Mouse (Mus musculus): ENCODE data around the gene Tatdn3. TPM values are rescaled to one million over a fixed set of nuclear protein-coding genes. Genes with fewer than 3 reads are reported as not detected.
"Not testable (repeated sequence)": the region's sequence is repeated elsewhere in the genome, so short reads cannot be mapped to it uniquely, and the experiment has no call there.

Tatdn3 gene
- total RNA-seq, 2 experiments from 2014 or later = 4.0 to 9.3 TPM

- no peak for ATAC-seq (replicated peaks; ENCODE audit: poor library complexity, severe bottlenecking)
Measured at GRCm38 (mm10) chr1:191037999-191038398, 24.7 kb downstream of the Tatdn3 start.

- ATAC-seq (replicated peaks; ENCODE audit: poor library complexity, severe bottlenecking) = no peak
Measured at GRCm38 (mm10) chr1:191036554-191037334, 26.0 kb downstream of the Tatdn3 start, which contains the start of gene Spata45. Spata45 (plus strand) TSS chr1:191036639.

GRCm38 (mm10) chr1:191035649-191036048 lies 27.1 kb downstream of the Tatdn3 start:
- ATAC-seq (replicated peaks; ENCODE audit: poor library complexity, severe bottlenecking) = no peak; the same call in 1 of the 2 replicates

GRCm38 (mm10) chr1:191030922-191031425 lies 31.8 kb downstream of the Tatdn3 start:
- ATAC-seq (replicated peaks; ENCODE audit: poor library complexity, severe bottlenecking) = not testable (repeated sequence)

- no peak for ATAC-seq (replicated peaks; ENCODE audit: poor library complexity, severe bottlenecking)
Measured at GRCm38 (mm10) chr1:191030182-191030581, 32.5 kb downstream of the Tatdn3 start.

- peak; percentile 87 for ATAC-seq (replicated peaks; ENCODE audit: poor library complexity, severe bottlenecking)
Measured at GRCm38 (mm10) chr1:191026021-191026713, 36.6 kb downstream of the Tatdn3 start, which contains the start of gene Flvcr1. Flvcr1 (minus strand) TSS chr1:191026158.

GRCm38 (mm10) chr1:191025016-191026012 lies 37.4 kb downstream of the Tatdn3 start:
- 0 out of 2 replicates have a peak, but pooled peaks have one; percentile 1 for ATAC-seq (replicated peaks; ENCODE audit: poor library complexity, severe bottlenecking)

- not testable (repeated sequence) for ATAC-seq (replicated peaks; ENCODE audit: poor library complexity, severe bottlenecking)
Measured at GRCm38 (mm10) chr1:191023806-191024205, 38.9 kb downstream of the Tatdn3 start.

- peak; percentile 57 for ATAC-seq (replicated peaks; ENCODE audit: poor library complexity, severe bottlenecking)
Measured at GRCm38 (mm10) chr1:191023140-191023539, 39.6 kb downstream of the Tatdn3 start.

GRCm38 (mm10) chr1:191021016-191021415 lies 41.7 kb downstream of the Tatdn3 start:
- no peak for ATAC-seq (replicated peaks; ENCODE audit: poor library complexity, severe bottlenecking)

GRCm38 (mm10) chr1:191020217-191020924 lies 42.4 kb downstream of the Tatdn3 start:
- no peak for ATAC-seq (replicated peaks; ENCODE audit: poor library complexity, severe bottlenecking)

- no peak for ATAC-seq (replicated peaks; ENCODE audit: poor library complexity, severe bottlenecking)
Measured at GRCm38 (mm10) chr1:191019803-191020202, 42.9 kb downstream of the Tatdn3 start.

GRCm38 (mm10) chr1:191014271-191014670 lies 48.5 kb downstream of the Tatdn3 start:
- no peak for ATAC-seq (replicated peaks; ENCODE audit: poor library complexity, severe bottlenecking)

- no peak for ATAC-seq (replicated peaks; ENCODE audit: poor library complexity, severe bottlenecking)
Measured at GRCm38 (mm10) chr1:191008707-191009106, 54.0 kb downstream of the Tatdn3 start.

- 0 out of 2 replicates have a peak, but pooled peaks have one; percentile 37 for ATAC-seq (replicated peaks; ENCODE audit: poor library complexity, severe bottlenecking)
Measured at GRCm38 (mm10) chr1:191002201-191002600, 60.5 kb downstream of the Tatdn3 start.

GRCm38 (mm10) chr1:191000686-191001085 lies 62.0 kb downstream of the Tatdn3 start:
- ATAC-seq (replicated peaks; ENCODE audit: poor library complexity, severe bottlenecking) = no peak

GRCm38 (mm10) chr1:190998027-190998426 lies 64.7 kb downstream of the Tatdn3 start:
- no peak for ATAC-seq (replicated peaks; ENCODE audit: poor library complexity, severe bottlenecking)

- 0 out of 2 replicates have a peak, but pooled peaks have one; percentile 25 for ATAC-seq (replicated peaks; ENCODE audit: poor library complexity, severe bottlenecking)
Measured at GRCm38 (mm10) chr1:190996346-190996877, 66.3 kb downstream of the Tatdn3 start.

Measured in granulocyte monocyte progenitor cell, adult 5-6 weeks (primary cell).